Mouse (Mus musculus): Measurements from ENCODE around the gene Usp3. TPM values are rescaled to one million over a fixed set of nuclear protein-coding genes. Genes with fewer than 3 reads are reported as not detected.

The Usp3 gene
- polyA plus RNA-seq (2014; fragmentation: Illumina TruSeq; extraction: RNeasy Lipid Tissue Mini Kit (QIAGEN cat#74804); ENCODE audit: low read depth, low replicate concordance): 56.3 TPM

DNA sequence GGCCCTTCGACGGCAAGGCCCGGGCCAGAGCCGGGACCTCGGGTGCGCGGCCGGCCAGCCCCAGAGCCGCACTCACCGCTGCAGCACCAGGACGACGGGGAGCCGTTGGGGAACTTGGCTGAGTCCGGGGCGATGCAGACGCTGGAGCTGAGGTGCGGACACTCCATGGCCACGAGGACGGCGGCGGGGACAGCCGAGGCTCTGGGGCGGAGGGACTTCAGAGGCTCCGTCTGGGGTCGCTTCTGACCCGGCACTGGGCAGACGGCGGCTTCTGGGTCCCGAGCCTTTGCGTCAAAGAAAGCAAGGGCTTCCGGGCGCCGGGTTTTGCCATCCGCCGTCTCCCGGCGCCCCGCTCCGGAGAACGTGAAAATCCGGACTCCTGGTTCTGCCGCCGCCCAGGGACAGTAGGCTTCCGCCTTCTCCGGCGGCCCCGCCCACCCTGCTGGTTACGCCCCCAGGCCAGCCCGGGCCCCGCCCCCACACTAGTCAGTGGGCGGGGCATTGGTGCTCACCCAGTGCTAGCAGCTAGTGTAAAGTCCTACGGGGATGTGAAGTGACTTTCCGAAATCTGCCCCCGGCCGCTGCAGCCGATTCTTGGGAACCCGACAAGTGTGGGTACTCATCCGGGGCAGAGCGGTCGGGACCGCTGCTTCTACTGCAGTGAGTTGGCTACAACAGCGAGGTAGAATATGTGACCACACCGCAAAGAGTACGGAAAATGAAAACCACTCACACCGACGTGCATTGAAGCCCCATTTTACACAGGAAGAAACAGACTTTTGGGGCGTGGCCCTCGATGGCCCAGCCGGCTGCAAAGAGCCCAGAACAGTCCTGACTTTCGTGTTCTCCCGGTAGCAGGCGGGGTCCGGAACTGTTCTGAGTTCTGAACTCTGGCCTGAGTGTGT, at the start of gene Usp3:
Gene Usp3, minus strand, starts transcription at position 435 of the 905 bp plus-strand sequence.

DNA sequence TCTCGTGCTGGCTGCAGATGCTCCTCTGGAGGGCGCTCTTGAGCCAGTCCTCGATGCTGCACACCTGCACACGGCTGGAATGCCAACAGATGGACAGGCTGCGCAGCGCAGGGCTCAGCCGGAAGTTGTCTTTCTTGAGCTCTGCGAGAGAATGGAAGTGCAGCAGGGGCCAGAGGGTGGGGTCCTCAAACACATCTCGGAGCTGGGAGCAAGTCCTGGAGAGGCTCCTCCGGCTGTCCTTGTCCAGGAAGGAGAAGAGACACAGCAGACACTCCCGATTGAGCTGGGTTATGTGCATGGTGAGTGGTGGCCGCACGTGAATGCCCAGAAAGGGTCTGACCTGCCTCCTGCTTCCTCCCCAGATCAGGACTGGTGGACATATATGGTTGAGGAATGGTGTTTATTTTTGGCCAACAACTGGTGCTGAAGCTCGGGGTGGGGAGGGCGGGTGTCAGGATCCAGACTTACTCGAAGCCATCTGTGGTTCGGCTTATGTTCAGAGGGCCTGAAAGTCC, 78.6 kb downstream of the Usp3 start, which contains the start of gene Fbxl22:
Gene Fbxl22, minus strand, starts transcription at position 338 of the 515 bp plus-strand sequence.

Other genes with a start within 250 kb of the Usp3 start
- gene Herc1, start 242.7 kb downstream of the Usp3 start, polyA plus RNA-seq (2014; fragmentation: Illumina TruSeq; extraction: RNeasy Lipid Tissue Mini Kit (QIAGEN cat#74804); ENCODE audit: low read depth, low replicate concordance): 37.7 TPM
- gene Fbxl22, start 78.5 kb downstream of the Usp3 start, polyA plus RNA-seq (2014; fragmentation: Illumina TruSeq; extraction: RNeasy Lipid Tissue Mini Kit (QIAGEN cat#74804); ENCODE audit: low read depth, low replicate concordance): 0.21 TPM
- 0.67 TPM for gene Car12, start 120.5 kb upstream of the Usp3 start, polyA plus RNA-seq (2014; fragmentation: Illumina TruSeq; extraction: RNeasy Lipid Tissue Mini Kit (QIAGEN cat#74804); ENCODE audit: low read depth, low replicate concordance)
- gene Aph1b, start 202.3 kb upstream of the Usp3 start, polyA plus RNA-seq (2014; fragmentation: Illumina TruSeq; extraction: RNeasy Lipid Tissue Mini Kit (QIAGEN cat#74804); ENCODE audit: low read depth, low replicate concordance): 4.3 TPM
- gene Gm10647, start 203.9 kb upstream of the Usp3 start, polyA plus RNA-seq (2014; fragmentation: Illumina TruSeq; extraction: RNeasy Lipid Tissue Mini Kit (QIAGEN cat#74804); ENCODE audit: low read depth, low replicate concordance): 0.57 TPM
- 11.4 TPM for gene Aph1c, start 241.6 kb upstream of the Usp3 start, polyA plus RNA-seq (2014; fragmentation: Illumina TruSeq; extraction: RNeasy Lipid Tissue Mini Kit (QIAGEN cat#74804); ENCODE audit: low read depth, low replicate concordance)